Comparison of ENCODE assay signal across 8 mouse cellular contexts in the genomic region with DNA sequence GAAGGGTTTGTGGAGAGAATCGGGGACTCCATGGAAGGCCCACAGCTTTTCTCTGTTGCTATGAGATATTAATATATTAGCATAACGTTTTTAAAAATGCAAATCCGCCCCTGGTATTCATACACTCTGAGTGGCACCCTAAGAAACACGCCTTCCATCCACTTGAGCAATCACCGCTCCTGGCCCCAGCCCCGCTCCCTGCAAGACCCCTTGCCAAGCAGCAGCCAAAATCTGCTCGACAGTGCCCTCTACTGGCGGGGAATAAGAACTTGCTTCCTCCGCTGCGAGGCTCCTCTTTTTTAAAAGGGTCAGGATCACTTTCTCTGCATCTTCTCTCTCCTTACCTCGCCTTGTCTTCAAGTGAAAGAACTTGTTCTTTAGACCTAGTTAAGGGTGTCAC.
DNase-seq lines count a peak whose midpoint lies in the region; ATAC-seq and TF ChIP-seq lines count a peak whose summit lies in the region.

No protein-coding gene starts in this region.

- peaks cover under 1% of the 10 kb centered on the region for H3K9me3 ChIP-seq in CH12.LX (replicated peaks; ENCODE audit: low read length)
- H3K9me3 ChIP-seq in forebrain, embryonic 10.5 days = no peaks in the 10 kb centered on the region
- no peaks in the 10 kb centered on the region for H3K9me3 ChIP-seq in heart, embryonic 14.5 days (ENCODE audit: control insufficient read depth, low read length)
- H3K9me3 ChIP-seq in lung, embryonic 15.5 days = no peaks in the 10 kb centered on the region

- H3K79me2 ChIP-seq in CH12.LX (replicated peaks; ENCODE audit: control insufficient read depth, extremely low read depth, insufficient read depth, poor library complexity, severe bottlenecking) = no peaks in the 10 kb centered on the region

- H3K36me3 ChIP-seq in CH12.LX (replicated peaks in 1 of 2; ENCODE audit: control insufficient read depth in 1 of 2, insufficient read depth in 1 of 2, low read length in 1 of 2) = no peaks in the 10 kb centered on the region
- no peaks in the 10 kb centered on the region for H3K36me3 ChIP-seq in forebrain, embryonic 10.5 days (replicated peaks)
- no peaks in the 10 kb centered on the region for H3K36me3 ChIP-seq in heart, embryonic 14.5 days (ENCODE audit: control insufficient read depth, insufficient read depth, low read length)
- no peaks in the 10 kb centered on the region for H3K36me3 ChIP-seq in lung, embryonic 15.5 days

- TF ChIP-seq RAD21 in CH12.LX (IDR thresholded peaks at IDR 0.05; ENCODE audit: low read depth, low read length) = peak; percentile 75

- no peak for TF ChIP-seq EP300 in CH12.LX (IDR thresholded peaks at IDR 0.05; ENCODE audit: low read length)

- no peak overlapping the region for H3K9ac ChIP-seq in CH12.LX (ENCODE audit: insufficient read depth, low read depth)
- H3K9ac ChIP-seq in heart, embryonic 14.5 days (ENCODE audit: low read length) = no peak overlapping the region
- H3K9ac ChIP-seq in lung, embryonic 15.5 days = no peak overlapping the region

- no peak overlapping the region for H3K4me2 ChIP-seq in CH12.LX (ENCODE audit: insufficient read depth, low read depth, poor library complexity, severe bottlenecking)
- peak overlapping the region; percentile 37; the same call in 1 of the 2 replicates for H3K4me2 ChIP-seq in heart, embryonic 14.5 days (ENCODE audit: low read length)
- peak overlapping the region; percentile 41; the same call in 1 of the 2 replicates for H3K4me2 ChIP-seq in lung, embryonic 15.5 days

- dilution Hi-C loops in CH12.LX (cut with MboI; ENCODE audit: extremely low pct_ligation_motif_present, extremely low pct_unique_long_range_greater_than_20kb, low sequenced_read_pairs) = no loop called here

- H3K27me3 ChIP-seq in CH12.LX (replicated peaks) = no peaks in the 10 kb centered on the region
- H3K27me3 ChIP-seq in forebrain, embryonic 10.5 days (ENCODE audit: poor library complexity, severe bottlenecking) = peaks cover 11% of the 10 kb centered on the region
- 0 out of 2 replicates have a peak, but pooled peaks cover 5% of the 10 kb centered on the region for H3K27me3 ChIP-seq in heart, embryonic 14.5 days (ENCODE audit: control insufficient read depth, insufficient read depth, low read length)
- H3K27me3 ChIP-seq in lung, embryonic 15.5 days = no peaks in the 10 kb centered on the region

- H3K4me3 ChIP-seq in CH12.LX (replicated peaks in 1 of 3; ENCODE audit: low read depth in 2 of 3, low read length in 2 of 3, poor library complexity in 1 of 3) = no peak overlapping the region
- H3K4me3 ChIP-seq in forebrain, embryonic 10.5 days = peak overlapping the region; percentile 23; the same call in 1 of the 2 replicates
- H3K4me3 ChIP-seq in heart, embryonic 14.5 days (ENCODE audit: control insufficient read depth in 1 of 2, insufficient read depth in 1 of 2, low read depth in 1 of 2, low read length in 2 of 2) = no peak overlapping the region
- H3K4me3 ChIP-seq in lung, embryonic 15.5 days = peak overlapping the region; percentile 13

- H3K4me1 ChIP-seq in CH12.LX (ENCODE audit: control insufficient read depth in 1 of 2, insufficient read depth in 2 of 2) = peaks cover 0 to 43% of the 10 kb centered on the region in 2 experiments; a peak in 2 of 4 replicates
- H3K4me1 ChIP-seq in forebrain, embryonic 10.5 days = peaks cover 42% of the 10 kb centered on the region
- peaks cover 8 to 11% of the 10 kb centered on the region in 2 experiments for H3K4me1 ChIP-seq in heart, embryonic 14.5 days (ENCODE audit: control insufficient read depth in 2 of 2, insufficient read depth in 2 of 2, low read length in 2 of 2)
- peaks cover 16% of the 10 kb centered on the region for H3K4me1 ChIP-seq in lung, embryonic 15.5 days

- WGBS in forebrain, embryonic 10.5 days = 11% methylated on average over 11 of the region's 11 CpGs
- 10% methylated on average over 11 of the region's 11 CpGs for WGBS in heart, embryonic 14.5 days
- WGBS in lung, embryonic 15.5 days = 6% methylated on average over 11 of the region's 11 CpGs

- ATAC-seq in heart, embryonic 14.5 days (ENCODE audit: insufficient number of reproducible peaks, insufficient read depth, low FRiP score, low read depth) = no peak
- peak; percentile 76 for ATAC-seq in lung, embryonic 15.5 days (ENCODE audit: borderline replicate concordance, extremely low read depth, low FRiP score, low TSS enrichment)

- no peak overlapping the region for H3K27ac ChIP-seq in CH12.LX (ENCODE audit: insufficient read depth, low read depth)
- H3K27ac ChIP-seq in forebrain, embryonic 10.5 days = peak overlapping the region; percentile 81; the same call in 1 of the 2 replicates
- H3K27ac ChIP-seq in heart, embryonic 14.5 days (replicated peaks in 1 of 2; ENCODE audit: control insufficient read depth in 1 of 2, insufficient read depth in 1 of 2, low read depth in 2 of 2, low read length in 2 of 2) = 0 out of 4 replicates have a peak overlapping the region, but pooled peaks of 1 of the 2 experiments have one; percentile 26
- H3K27ac ChIP-seq in lung, embryonic 15.5 days = peak overlapping the region; percentile 62

- peak; percentile 62 for DNase-seq in CH12.LX (ENCODE audit: extremely low read depth)
- DNase-seq in adrenal gland, postnatal 4 days (ENCODE audit: low spot score in 2 of 2) = peak; percentile 44 to 59
- DNase-seq in forebrain, embryonic 10.5 days (ENCODE audit: extremely low spot score, low spot score) = peak; percentile 85
- DNase-seq in kidney, postnatal 4 days = peak; percentile 91 to 92
- peak; percentile 84 for DNase-seq in ovary, postnatal 14 days (ENCODE audit: low spot score)
- DNase-seq in thymus, postnatal 14 days = peak; percentile 87

- in situ Hi-C loops in CH12.LX (cut with MboI; ENCODE audit: low pct_ligation_motif_present, low pct_unique_long_range_greater_than_20kb, low sequenced_read_pairs) = no loop called here

- no peak for TF ChIP-seq POLR2A in CH12.LX (IDR thresholded peaks at IDR 0.05; ENCODE audit: low read depth, low read length)

- peak; percentile 56 to 70 for TF ChIP-seq CTCF in CH12.LX (conservative IDR thresholded peaks at IDR 0.05 in 1 of 2, IDR thresholded peaks at IDR 0.05 in 1 of 2; ENCODE audit: low read depth in 2 of 2, low read length in 2 of 2)

TF ChIP-seq in CH12.LX, 34 proteins besides CTCF, POLR2A, EP300 and RAD21:
- no peak for TF ChIP-seq ZC3H11A (IDR thresholded peaks at IDR 0.05; ENCODE audit: low read depth, low read length)
- peak; percentile 65 for TF ChIP-seq SMC3 (IDR thresholded peaks at IDR 0.05; ENCODE audit: low read depth, low read length)

Comparison
In these comparisons a context has a peak if more than half of its experiments do, and no peak if none do; other contexts are left out.
1. H3K4me3 ChIP-seq: peak in forebrain, embryonic 10.5 days (single experiment) and lung, embryonic 15.5 days (single experiment); none in CH12.LX (0 of 3) and heart, embryonic 14.5 days (0 of 2).
2. Peak in every context shown above with its lines, with median percentiles within 50 percentile points of each other: DNase-seq.